Mouse (Mus musculus): ENCODE measurements around the gene Clp1. TPM values are rescaled to one million over a fixed set of nuclear protein-coding genes. Genes with fewer than 3 reads are reported as not detected.

Gene Clp1
- polyA plus RNA-seq, 2 experiments, result 19.5 to 30.9 TPM

- Histone ChIP-seq H3K4me3 (replicated peaks; ENCODE audit: low read length) (peak overlapping the region; percentile 92), H3K27ac (replicated peaks; ENCODE audit: low read depth, low read length) (peak overlapping the region; percentile 92), H3K27me3 (ENCODE audit: control insufficient read depth, insufficient read depth, low read length) (no peaks in the 10 kb centered on the region), H3K9me3 (ENCODE audit: control insufficient read depth, low read length) (no peaks in the 10 kb centered on the region), H3K36me3 (ENCODE audit: control insufficient read depth, insufficient read depth, low read length) (0 out of 2 replicates have a peak, but pooled peaks cover 5% of the 10 kb centered on the region), H3K4me1 (ENCODE audit: control insufficient read depth, insufficient read depth, low read length) (peaks cover 8% of the 10 kb centered on the region; the same call in 1 of the 2 replicates), H3K4me2 (replicated peaks; ENCODE audit: low read depth, low read length, severe bottlenecking) (peak overlapping the region; percentile 82), H3K9ac (ENCODE audit: low read depth, low read length, severe bottlenecking) (peak overlapping the region; percentile 92)
- no peak for ATAC-seq (ENCODE audit: low FRiP score, low read depth)
- 26% methylated on average over 9 of the region's 9 CpGs for WGBS
- no peak for DNase-seq (ENCODE audit: low spot score)
- no peak for TF ChIP-seq POLR2A (IDR thresholded peaks at IDR 0.05; ENCODE audit: borderline replicate concordance, extremely low read depth, insufficient read depth, insufficient read length)
Observed at GRCm38 (mm10) chr2:84716423-84717355, 10.5 kb downstream of the Clp1 start.

- Histone ChIP-seq H3K27me3 (ENCODE audit: control insufficient read depth, insufficient read depth, low read length) (no peaks in the 10 kb centered on the region), H3K9ac (ENCODE audit: low read depth, low read length, severe bottlenecking) (peak overlapping the region; percentile 92), H3K27ac (replicated peaks; ENCODE audit: low read depth, low read length) (peak overlapping the region; percentile 92), H3K36me3 (ENCODE audit: control insufficient read depth, insufficient read depth, low read length) (peaks cover 2% of the 10 kb centered on the region), H3K4me2 (replicated peaks; ENCODE audit: low read depth, low read length, severe bottlenecking) (peak overlapping the region; percentile 82), H3K9me3 (ENCODE audit: control insufficient read depth, low read length) (no peaks in the 10 kb centered on the region), H3K4me1 (ENCODE audit: control insufficient read depth, insufficient read depth, low read length) (peaks cover 8% of the 10 kb centered on the region; the same call in 1 of the 2 replicates), H3K4me3 (replicated peaks; ENCODE audit: low read length) (peak overlapping the region; percentile 92)
- under 1% methylated on average over 33 of the region's 33 CpGs for WGBS
- DNase-seq (ENCODE audit: low spot score) (peak; percentile 98), ATAC-seq (ENCODE audit: low FRiP score, low read depth) (peak; percentile 96)
- TF ChIP-seq POLR2A (IDR thresholded peaks at IDR 0.05; ENCODE audit: borderline replicate concordance, extremely low read depth, insufficient read depth, insufficient read length), result peak; percentile 41; the same call in 1 of the 2 replicates
Observed at GRCm38 (mm10) chr2:84715562-84716361, 11.4 kb downstream of the Clp1 start.

- Histone ChIP-seq H3K9ac (ENCODE audit: low read depth, low read length, severe bottlenecking) (peak within 1 kb of the TSS; percentile 92), H3K4me1 (ENCODE audit: control insufficient read depth, insufficient read depth, low read length) (peaks cover 8% of the 10 kb centered on the region; the same call in 1 of the 2 replicates), H3K4me3 (replicated peaks; ENCODE audit: low read length) (peak within 1 kb of the TSS; percentile 92), H3K36me3 (ENCODE audit: control insufficient read depth, insufficient read depth, low read length) (peaks cover 10% of the 10 kb centered on the region), H3K27ac (replicated peaks; ENCODE audit: low read depth, low read length) (peak within 1 kb of the TSS; percentile 92), H3K27me3 (ENCODE audit: control insufficient read depth, insufficient read depth, low read length) (no peaks in the 10 kb centered on the region), H3K9me3 (ENCODE audit: control insufficient read depth, low read length) (no peaks in the 10 kb centered on the region), H3K4me2 (replicated peaks; ENCODE audit: low read depth, low read length, severe bottlenecking) (peak within 1 kb of the TSS; percentile 82)
- 3% methylated on average over 61 of the region's 107 CpGs for WGBS
- ATAC-seq (ENCODE audit: low FRiP score, low read depth) (peak; percentile 92), DNase-seq (ENCODE audit: low spot score) (peak; percentile 98)
- TF ChIP-seq POLR2A (IDR thresholded peaks at IDR 0.05; ENCODE audit: borderline replicate concordance, extremely low read depth, insufficient read depth, insufficient read length), result peak; percentile 97; the same call in 1 of the 2 replicates
Observed at GRCm38 (mm10) chr2:84714811-84715561, 12.2 kb downstream of the Clp1 start, which contains the start of gene Zdhhc5. Gene Zdhhc5 (minus strand): TSS chr2:84715180.

- TF ChIP-seq POLR2A (IDR thresholded peaks at IDR 0.05; ENCODE audit: borderline replicate concordance, extremely low read depth, insufficient read depth, insufficient read length), result no peak
- Histone ChIP-seq H3K27me3 (ENCODE audit: control insufficient read depth, insufficient read depth, low read length) (no peaks in the 10 kb centered on the region), H3K9ac (ENCODE audit: low read depth, low read length, severe bottlenecking) (peak overlapping the region; percentile 92), H3K4me3 (replicated peaks; ENCODE audit: low read length) (peak overlapping the region; percentile 92), H3K4me2 (replicated peaks; ENCODE audit: low read depth, low read length, severe bottlenecking) (peak overlapping the region; percentile 58), H3K4me1 (ENCODE audit: control insufficient read depth, insufficient read depth, low read length) (peaks cover 8% of the 10 kb centered on the region; the same call in 1 of the 2 replicates), H3K9me3 (ENCODE audit: control insufficient read depth, low read length) (no peaks in the 10 kb centered on the region), H3K36me3 (ENCODE audit: control insufficient read depth, insufficient read depth, low read length) (peaks cover 14% of the 10 kb centered on the region), H3K27ac (replicated peaks; ENCODE audit: low read depth, low read length) (peak overlapping the region; percentile 92)
- ATAC-seq (ENCODE audit: low FRiP score, low read depth) (peak; percentile 2; the same call in 1 of the 2 replicates), DNase-seq (ENCODE audit: low spot score) (no peak)
- 0% methylated on average over 12 of the region's 26 CpGs for WGBS
Observed at GRCm38 (mm10) chr2:84714422-84714810, 12.7 kb downstream of the Clp1 start.

All from limb, embryonic 14.5 days (tissue).